In genomic region chr1:52154890-52155289, GRCm38 (mm10) we compare ENCODE assay signal across 20 mouse cellular contexts. TPM values are rescaled to one million over a fixed set of nuclear protein-coding genes. Genes with fewer than 3 reads are reported as not detected.
A peak's percentile ranks its signal among the peaks of the same experiment; 100 is the strongest.
DNase-seq lines count a peak whose midpoint lies in the region; ATAC-seq lines count a peak whose summit lies in the region.
"Had no signal": no experiment of that assay in that cellular context is flagged by ENCODE, and none has a peak within 500 bp of the region (broad histone marks: within the 10 kb centered on the region; RNA-seq: fewer than 3 reads in every experiment).

No protein-coding gene starts in this region.

- no peak overlapping the region for H3K4me2 ChIP-seq in kidney, embryonic 14.5 days (replicated peaks; ENCODE audit: low read depth, low read length)
- H3K4me2 ChIP-seq: forebrain, embryonic 15.5 days; heart, embryonic 13.5 days; liver, embryonic 11.5 days; lung, embryonic 14.5 days had no signal

- DNase-seq in adrenal gland, adult 8-10 months, result peak; percentile 35
- DNase-seq in adrenal gland, adult 18-20 months (ENCODE audit: low spot score in 2 of 2), result no peak
- DNase-seq in testis, postnatal 14 days (ENCODE audit: low spot score), result peak; percentile 27
- DNase-seq in testis, postnatal 10 days (ENCODE audit: low spot score), result no peak
- DNase-seq in kidney, postnatal 4 days, result peak; percentile 35 to 57
- no peak for DNase-seq in thymus, postnatal 0 days (ENCODE audit: low spot score)
- no peak for DNase-seq in cerebellum, postnatal 36 days
- DNase-seq: cerebellum, postnatal 10 days; heart, postnatal 36 days; lung, embryonic 14.5 days; midbrain, embryonic 14.5 days; retina, postnatal 1 day; right cerebral cortex, postnatal 4 days had no signal

- no peak overlapping the region for H3K9ac ChIP-seq in kidney, embryonic 14.5 days (ENCODE audit: low read depth, low read length)
- H3K9ac ChIP-seq: forebrain, embryonic 15.5 days; heart, embryonic 13.5 days; lung, embryonic 14.5 days had no signal

- WGBS in kidney, embryonic 14.5 days, result 39% methylated on average over 8 of the region's 8 CpGs

- no peaks in the 10 kb centered on the region for H3K27me3 ChIP-seq in kidney, embryonic 14.5 days (ENCODE audit: control insufficient read depth, insufficient read depth, low read length)
- H3K27me3 ChIP-seq: CH12.LX; forebrain, embryonic 15.5 days; heart, embryonic 13.5 days had no signal

- H3K4me1 ChIP-seq in kidney, embryonic 14.5 days (ENCODE audit: control insufficient read depth, insufficient read depth, low read length), result no peaks in the 10 kb centered on the region

- peak; percentile 80 for ATAC-seq in kidney, embryonic 14.5 days (ENCODE audit: low FRiP score, low TSS enrichment)
- ATAC-seq: forebrain, embryonic 15.5 days; hindbrain, embryonic 16.5 days; intestine, postnatal 0 days had no signal

- no peak overlapping the region for H3K27ac ChIP-seq in kidney, embryonic 14.5 days (ENCODE audit: low read depth, low read length)
- H3K27ac ChIP-seq: forebrain, embryonic 15.5 days; heart, embryonic 13.5 days had no signal

- H3K9me3 ChIP-seq in kidney, embryonic 14.5 days (ENCODE audit: control insufficient read depth, low read length), result no peaks in the 10 kb centered on the region
- H3K9me3 ChIP-seq: forebrain, embryonic 15.5 days; heart, embryonic 13.5 days had no signal

- H3K4me3 ChIP-seq in kidney, embryonic 14.5 days (ENCODE audit: low read length), result no peak overlapping the region
- H3K4me3 ChIP-seq: forebrain, embryonic 15.5 days; heart, embryonic 13.5 days had no signal

- H3K36me3 ChIP-seq in kidney, embryonic 14.5 days (ENCODE audit: control insufficient read depth, insufficient read depth, low read length), result no peaks in the 10 kb centered on the region; the same call in 1 of the 2 replicates

RNA-seq across cellular contexts. Expression of gene Stat1, which starts 35.6 kb away (rescaled TPM):
- 100 to 1,000 TPM in 1 of 4 experiments, 10 to 100 TPM in 3; 67.0 to 111 (median 83.5) TPM for total RNA-seq in adrenal gland, adult 8-10 months (2022)
- total RNA-seq in adrenal gland, adult 18-20 months (2021), result 100 to 1,000 TPM in 1 of 2 experiments, 10 to 100 TPM in 1; 93.0 to 102 TPM
- 16.7 and 20.0 TPM in 2 replicates for polyA plus RNA-seq in kidney, embryonic 14.5 days (2014; fragmentation: Nextera tagmentation; extraction: Ambion mirVana)
- 212 and 220 TPM in 2 replicates for polyA plus RNA-seq in thymus, postnatal 0 days (2015; fragmentation: Nextera tagmentation; extraction: Ambion mirVana)

Comparison
In these comparisons a context has a peak if more than half of its experiments do, and no peak if none do; other contexts are left out.
1. DNase-seq: peak in adrenal gland, adult 8-10 months (single experiment), testis, postnatal 14 days (single experiment) and kidney, postnatal 4 days (2 of 2); none in adrenal gland, adult 18-20 months (0 of 2), testis, postnatal 10 days (single experiment), thymus, postnatal 0 days (single experiment) and cerebellum, postnatal 36 days (0 of 2).